Mouse (Mus musculus) erythroblast, adult 5-6 weeks (primary cell): ENCODE results near the gene Stx19. TPM values are rescaled to one million over a fixed set of nuclear protein-coding genes. Genes with fewer than 3 reads are reported as not detected.
A peak's percentile ranks its signal among the peaks of the same experiment; 100 is the strongest.

ENCODE experiments used
- ATAC-seq: replicated peaks from 2 replicates; pipeline ENCODE4 v1.8.0; 2016; ENCODE audit warnings: moderate number of reproducible peaks, mild to moderate bottlenecking, moderate TSS enrichment, inconsistent platforms; ENCODE audit not compliant: poor library complexity, low FRiP score, severe bottlenecking
- total RNA-seq, 2 experiments: library from RNA; stranded (forward) in 1 of 2; stranded (reverse) in 1 of 2; fragments of 150-400 nt in 1 of 2; fragments of 200-764, 138-1000 nt in 1 of 2; gene quantifications; 2 replicates each; pipeline versions ENCODE4 v1.2.3 to v1.2.4; 2015 to 2017; ENCODE audit warnings: low replicate concordance in 2 of 2

Stx19 gene
- total RNA-seq (2015; ENCODE audit: low replicate concordance): not detected in 2 replicates
- total RNA-seq (2017; ENCODE audit: low replicate concordance): not detected in 2 replicates

DNA sequence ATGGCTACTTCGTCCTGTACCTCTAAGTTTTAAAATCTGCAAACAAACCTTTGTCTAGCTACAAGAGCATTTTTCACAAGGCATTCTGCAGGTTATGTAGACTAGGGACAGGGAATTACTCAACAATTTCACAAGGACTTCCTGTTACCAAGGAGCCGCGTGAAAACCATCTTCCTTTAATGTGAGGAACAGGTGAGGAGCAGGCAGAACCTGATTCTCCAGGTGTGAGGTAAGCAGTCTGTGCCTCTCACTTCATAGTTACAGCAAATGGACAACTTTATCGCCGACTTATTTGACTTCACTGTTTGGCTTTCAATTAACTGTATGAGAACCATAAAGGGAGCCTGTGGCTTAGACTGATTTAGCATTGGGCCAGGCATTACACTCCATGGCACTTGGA, at the start of gene Stx19:
TSS of gene Stx19 (plus strand) at position 186 of the 400 bp plus-strand sequence.
- no peak for ATAC-seq

- ATAC-seq: no peak
Observed at GRCm38 (mm10) chr16:62773462-62773861, 41.0 kb upstream of the Stx19 start.

DNA sequence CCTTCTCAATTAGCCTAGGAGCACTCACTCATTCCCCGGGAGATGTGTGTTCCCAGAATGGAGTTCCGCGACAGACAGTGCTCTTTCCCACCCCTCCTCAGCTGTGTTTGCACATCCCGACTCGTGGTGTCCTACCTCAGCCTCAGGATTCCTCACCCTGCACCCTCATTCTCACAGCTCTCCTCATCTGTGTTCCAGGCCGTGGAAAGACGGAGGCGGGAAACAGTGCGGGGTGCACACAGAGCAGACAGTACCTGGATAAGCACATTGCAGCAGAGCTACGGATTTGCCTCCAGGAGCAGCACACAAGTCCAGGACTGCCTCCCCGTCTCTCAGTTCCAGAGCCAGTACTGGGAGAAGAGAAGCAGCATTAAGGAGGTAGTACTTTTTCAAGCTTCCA, 38.4 kb upstream of the Stx19 start:
- no peak for ATAC-seq

DNA sequence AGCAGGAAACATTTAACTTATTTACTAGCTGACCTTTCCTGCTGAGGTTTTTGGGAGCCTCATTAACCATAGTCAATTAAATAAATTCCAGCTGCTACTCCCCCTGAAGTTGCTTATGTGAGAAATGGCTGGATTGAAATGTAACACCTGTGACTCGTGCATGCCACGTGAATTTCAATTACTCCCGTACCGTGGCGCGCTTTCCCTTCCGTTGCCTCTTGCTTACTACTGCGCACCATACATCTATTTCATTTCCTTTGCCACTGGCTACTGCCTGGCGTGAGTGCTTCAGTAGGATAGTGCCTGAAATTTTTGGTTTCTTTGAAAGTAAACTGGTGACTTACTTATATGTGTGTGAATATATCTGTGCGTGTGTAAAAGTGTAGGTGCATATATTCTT, 36.2 kb upstream of the Stx19 start:
- no peak for ATAC-seq

DNA sequence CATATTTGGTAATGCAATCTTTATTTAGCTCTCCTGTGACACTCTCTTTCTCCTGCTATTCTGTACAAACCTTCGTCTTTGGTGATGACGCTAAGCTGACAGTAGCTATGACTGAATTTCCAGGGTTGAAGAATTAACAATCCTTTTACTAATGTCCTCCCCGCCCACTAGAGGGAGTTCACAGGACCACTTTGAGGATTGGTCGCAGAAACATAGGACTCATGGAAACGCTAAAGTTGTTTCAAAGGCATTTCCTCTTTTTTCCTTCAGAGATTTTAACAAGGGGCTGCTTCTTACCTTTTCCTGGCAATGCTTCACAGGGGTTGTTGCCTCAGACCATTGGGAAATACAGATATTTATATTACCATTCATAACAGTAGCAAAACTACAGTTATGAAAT, 32.2 kb upstream of the Stx19 start:
- no peak for ATAC-seq

DNA sequence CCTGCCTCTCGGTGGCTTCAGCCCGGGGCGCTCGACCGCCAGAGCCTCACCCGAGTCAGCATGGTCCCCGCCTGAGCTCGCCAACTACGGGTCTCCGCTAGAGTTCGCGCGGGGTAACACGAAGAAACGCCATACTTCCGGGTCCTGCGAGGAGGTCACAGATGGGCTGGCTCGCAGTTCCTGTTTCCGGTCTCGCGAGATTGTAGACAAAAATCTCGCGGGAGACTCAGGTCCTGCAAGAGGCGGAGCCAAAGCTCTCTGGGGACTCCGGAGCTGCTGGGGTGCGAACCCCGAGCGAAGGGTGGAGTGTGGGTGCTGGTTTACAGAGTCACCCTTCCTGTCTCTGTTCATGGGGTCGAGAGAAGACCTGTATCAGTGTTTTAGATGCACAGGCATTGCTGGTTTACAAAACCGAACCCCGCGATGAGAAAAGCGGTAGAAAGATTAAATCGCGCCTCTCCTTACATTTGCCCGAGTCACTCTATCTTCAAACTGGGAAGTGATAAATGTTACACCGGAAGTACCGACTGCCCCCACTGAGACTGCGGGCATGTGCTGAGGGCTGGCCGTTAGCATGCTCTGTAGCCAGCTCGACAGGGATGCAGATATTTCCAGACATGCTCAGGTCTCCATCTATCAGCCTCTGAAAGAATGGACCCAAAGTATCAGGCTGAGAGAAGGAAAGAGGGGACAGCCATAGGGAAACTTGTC, 27.7 kb upstream of the Stx19 start, which contains the start of gene Nsun3:
TSS of gene Nsun3 (minus strand) at position 198 of the 711 bp plus-strand sequence.
- ATAC-seq: peak; percentile 99

DNA sequence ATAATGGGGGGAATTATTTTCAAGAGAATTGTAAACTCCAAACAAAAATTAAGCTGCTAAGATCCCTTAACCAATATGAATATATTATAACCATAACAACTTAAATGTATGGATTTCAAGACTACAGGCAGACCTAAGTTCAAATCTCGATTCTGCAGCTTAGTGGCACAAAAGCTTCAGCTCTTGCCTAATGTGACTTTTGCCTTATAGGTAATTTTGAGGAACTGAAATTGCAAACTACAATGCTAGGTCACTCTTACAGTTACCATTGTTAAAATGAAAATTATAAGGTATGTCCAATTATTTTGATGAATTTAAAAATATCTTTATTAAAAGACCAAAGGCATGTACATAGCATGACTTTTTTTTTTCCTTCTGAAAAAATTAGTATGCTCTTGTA, 17.9 kb upstream of the Stx19 start:
- ATAC-seq: no peak

DNA sequence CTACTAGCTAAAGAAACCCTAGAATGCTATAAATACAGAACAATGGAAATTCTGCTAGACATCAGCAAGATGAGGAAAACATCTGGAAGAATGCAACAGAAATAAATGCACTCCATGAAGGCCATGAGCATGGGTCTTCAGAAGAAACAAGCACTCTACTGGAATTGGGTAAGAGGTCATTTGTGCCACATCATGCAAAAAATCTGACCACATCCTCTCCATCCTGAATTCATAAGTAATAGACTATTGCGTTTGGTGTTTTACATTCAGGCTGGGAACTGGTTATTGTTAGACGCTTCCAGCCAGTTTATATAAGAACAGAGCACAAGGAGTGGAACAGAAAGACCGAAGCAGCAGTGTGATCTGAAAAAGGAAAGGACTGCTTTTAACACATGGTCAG, 15.7 kb upstream of the Stx19 start:
- ATAC-seq: no peak

GRCm38 (mm10) chr16:62799426-62799825, 15.1 kb upstream of the Stx19 start:
- no peak for ATAC-seq

DNA sequence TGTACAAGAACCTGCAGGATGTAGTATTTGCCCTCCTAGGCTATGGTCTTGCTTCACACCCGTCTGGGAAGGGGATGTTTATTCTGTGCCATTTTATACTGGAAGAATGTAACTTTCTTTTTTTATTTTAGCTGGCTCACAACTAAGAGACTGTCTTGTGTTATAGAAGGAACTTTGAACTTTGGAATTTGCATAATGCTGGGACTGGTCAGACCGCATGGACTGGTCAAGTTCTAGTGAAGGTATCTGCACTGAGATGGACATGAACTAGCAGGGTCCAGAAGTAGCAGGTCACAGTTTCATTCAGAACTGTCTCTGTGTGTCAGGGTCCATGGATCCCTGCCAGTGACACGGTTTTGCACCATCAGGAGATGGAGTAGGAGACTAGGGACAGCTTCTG, 14.6 kb upstream of the Stx19 start:
- no peak for ATAC-seq

GRCm38 (mm10) chr16:62804621-62805020, 9.9 kb upstream of the Stx19 start:
- ATAC-seq: no peak

DNA sequence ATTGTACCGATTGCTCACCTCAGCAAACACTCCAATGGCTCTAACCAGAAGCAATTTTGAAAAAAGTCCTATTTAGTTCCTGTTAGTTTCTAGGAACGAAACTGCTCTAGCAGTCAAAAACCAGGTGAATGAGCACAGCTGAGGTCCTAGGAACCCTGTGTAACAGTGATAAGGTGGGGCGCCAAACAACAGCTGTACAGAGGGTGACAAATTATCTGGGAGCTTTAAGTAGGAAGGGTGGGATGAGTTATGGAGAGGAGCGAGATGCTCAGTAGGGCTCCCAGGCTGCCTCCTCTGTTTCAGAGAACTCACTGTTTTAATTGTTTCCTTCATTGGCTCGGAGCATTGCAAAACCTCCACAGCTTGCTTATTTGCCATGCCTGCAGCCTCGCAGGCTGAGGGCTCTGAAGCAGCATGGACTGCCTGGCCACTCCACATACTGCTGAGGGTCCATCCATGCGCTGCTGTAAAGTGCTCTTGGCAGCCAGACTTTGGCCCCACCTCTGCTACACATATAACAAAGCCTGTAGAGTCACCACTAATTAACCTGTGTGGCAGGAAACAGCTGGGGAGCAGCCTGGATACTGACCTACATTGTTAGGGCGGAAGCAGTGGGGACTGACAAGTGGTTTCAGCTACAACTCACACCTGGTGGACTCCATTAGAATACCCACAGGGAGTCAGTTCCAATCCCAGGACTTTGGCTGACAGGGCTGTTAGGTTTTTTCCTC, 7.1 kb upstream of the Stx19 start:
- ATAC-seq: no peak

DNA sequence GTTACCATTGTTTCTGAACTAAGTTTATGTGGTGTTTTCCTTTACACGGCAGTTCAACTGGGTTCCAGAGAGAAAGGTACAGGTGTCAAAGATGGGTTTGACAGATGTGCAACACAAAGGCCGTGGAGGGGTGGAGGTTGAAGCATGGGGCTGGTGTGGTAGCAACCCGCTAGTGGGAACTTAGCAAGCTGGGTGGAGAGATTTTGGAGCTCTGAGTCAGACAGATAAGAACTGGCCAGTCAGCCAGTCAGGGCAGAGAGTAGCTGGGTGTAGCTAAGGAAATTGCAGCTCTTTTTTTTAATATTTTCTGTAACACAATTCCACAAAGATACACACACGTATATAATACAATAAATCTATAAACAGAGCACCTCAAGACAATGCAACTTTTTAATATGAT, 3.6 kb upstream of the Stx19 start:
- no peak for ATAC-seq

DNA sequence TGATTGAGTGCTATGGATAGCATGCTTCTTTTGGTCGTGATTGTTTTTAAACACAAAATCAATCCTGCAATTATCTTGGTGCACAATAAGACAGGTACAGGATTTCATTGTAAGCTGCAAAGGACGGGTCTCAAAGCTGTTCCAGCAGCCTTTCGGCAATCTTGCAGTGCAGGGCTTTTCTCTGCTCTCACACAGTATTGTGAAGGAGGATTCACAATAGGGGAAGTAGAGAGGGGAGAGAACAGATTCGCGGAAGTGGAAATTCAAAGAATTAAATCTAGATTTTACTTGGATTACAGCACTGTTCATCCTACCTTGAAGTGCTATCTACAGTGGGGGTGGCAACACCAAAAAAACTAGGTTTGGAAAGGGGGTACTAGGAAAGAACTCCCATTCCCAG, 686 bp upstream of the Stx19 start:
- ATAC-seq: no peak

DNA sequence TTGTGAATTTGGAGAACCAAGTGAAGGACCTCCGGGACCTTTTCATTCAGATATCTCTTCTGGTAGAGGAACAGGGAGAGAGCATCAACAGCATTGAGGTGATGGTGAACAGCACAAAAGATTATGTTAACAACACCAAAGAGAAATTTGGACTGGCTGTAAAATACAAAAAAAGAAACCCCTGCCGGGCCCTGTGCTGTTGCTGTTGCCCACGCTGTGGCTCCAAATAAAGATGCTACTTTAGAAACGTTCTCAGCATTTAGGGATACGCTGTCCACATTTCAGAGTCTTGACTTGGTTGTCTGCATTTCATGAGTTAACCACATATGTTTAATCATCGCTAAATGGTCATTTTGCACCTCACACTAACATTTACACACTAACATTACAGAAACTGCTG, 8.0 kb downstream of the Stx19 start:
- ATAC-seq: no peak

- no peak; the same call in 1 of the 2 replicates for ATAC-seq
Observed at GRCm38 (mm10) chr16:62826156-62827001, 11.9 kb downstream of the Stx19 start.

GRCm38 (mm10) chr16:62832027-62832426, 17.6 kb downstream of the Stx19 start:
- no peak for ATAC-seq

DNA sequence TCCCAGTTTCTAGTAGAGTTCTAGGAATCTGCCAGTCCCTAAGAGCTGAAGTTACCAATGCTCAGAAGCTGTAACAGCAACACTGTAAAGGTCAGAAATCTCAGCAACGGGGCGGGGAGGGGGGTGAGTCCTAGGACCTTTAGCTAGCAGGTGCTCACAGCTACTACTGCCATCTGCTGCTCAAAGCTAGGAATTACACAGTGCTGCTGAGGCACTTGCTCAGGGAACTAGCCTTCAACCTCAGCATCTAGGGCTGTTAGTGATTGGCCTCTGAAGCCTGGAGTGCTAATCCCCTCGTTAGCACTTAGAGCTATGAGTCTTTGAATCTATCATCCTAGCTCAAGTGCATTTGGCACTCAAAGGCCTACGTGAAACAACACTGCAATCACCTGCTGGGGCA, 18.0 kb downstream of the Stx19 start:
- ATAC-seq: 0 out of 2 replicates have a peak, but pooled peaks have one; percentile 64

GRCm38 (mm10) chr16:62834016-62834735, 19.7 kb downstream of the Stx19 start:
- peak; percentile 71 for ATAC-seq

GRCm38 (mm10) chr16:62845341-62845740, 30.9 kb downstream of the Stx19 start:
- no peak for ATAC-seq
